Mouse (Mus musculus) liver, postnatal 0 days (tissue): ENCODE measurements around the gene Chadl.

ENCODE experiments used
- CTCF ChIP-seq: sonication (generic); IDR thresholded peaks from 2 replicates; pipeline ENCODE4 v1.5.1; 2016; ENCODE audit warnings: antibody characterized with exemption, low read depth
- EP300 ChIP-seq: IDR thresholded peaks from 2 replicates; pipeline ENCODE4 v1.6.1; 2016; ENCODE audit warnings: antibody characterized with exemption, low read depth, mild to moderate bottlenecking

DNA sequence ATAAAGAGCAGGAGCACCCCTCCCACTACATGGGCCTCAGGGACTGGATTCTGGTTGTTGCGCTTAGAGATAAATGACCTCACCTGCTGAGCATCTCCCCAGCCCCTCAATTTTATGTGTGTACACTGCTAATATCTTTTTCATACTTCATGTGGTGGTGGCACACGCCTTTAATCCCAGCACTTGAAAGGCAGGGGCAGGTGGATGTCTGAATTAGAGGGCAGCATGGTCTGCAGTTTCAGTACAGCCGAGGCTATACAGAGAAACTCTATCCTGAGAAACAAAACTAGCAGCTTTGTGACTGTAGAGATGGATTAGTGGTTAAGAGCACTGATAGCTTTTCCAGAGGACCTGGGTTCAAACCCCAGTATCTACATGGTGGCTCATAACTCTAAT, 6.0 kb upstream of the Chadl start:
- TF ChIP-seq EP300 (no peak), CTCF (no peak)
